Mouse (Mus musculus) B cell, adult 2 months (primary cell): ENCODE data around the gene Mrgprb2.

Experiments
- DNase-seq, 2 experiments: peaks; one replicate each; pipeline ENCODE4 v3.0.0; 2022

Mrgprb2 gene

DNA sequence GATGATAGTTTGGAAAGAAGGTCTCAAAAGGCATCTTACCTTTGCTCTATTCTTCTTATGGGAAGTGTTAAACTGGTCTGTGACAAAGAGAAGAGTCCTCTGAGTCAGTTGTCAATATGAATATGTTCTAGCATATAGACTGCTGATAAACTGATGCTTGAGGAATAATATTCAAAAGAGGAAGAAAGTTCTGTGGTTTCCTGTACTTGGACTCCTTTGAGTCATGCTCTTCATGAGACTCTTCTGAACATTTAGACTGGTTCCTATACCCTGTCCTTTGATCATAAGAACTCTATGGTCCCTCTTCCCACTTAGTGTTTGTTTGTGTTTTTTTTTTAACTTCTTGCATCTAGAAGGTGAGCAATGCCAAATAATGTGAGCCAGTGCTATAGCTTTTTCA lies at the start of gene Mrgprb2:
Gene Mrgprb2, minus strand, starts transcription at position 101 of the 400 bp plus-strand sequence.
- no peak for DNase-seq
